Mouse (Mus musculus): ENCODE measurements around the gene Optc.
A peak's percentile ranks its signal among the peaks of the same experiment; 100 is the strongest.

Gene Optc

DNA sequence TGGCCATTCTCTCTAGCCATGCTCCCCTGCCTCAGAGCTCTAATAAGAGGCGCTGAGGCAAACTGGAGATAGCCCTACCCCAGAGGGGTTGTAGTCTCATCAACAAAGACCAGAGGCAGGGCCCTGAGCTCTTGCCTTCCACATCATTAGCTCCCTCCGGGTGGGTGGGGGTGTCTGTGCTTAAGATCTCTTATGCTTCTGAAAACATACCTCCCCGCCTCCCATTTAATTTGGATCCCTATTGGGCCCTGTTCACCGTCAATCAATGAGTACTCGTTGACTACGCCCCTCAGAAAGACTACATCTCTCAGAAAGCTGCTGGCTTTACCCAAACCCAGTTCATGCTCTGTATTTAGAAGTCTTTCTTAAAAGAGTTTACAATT lies 10.3 kb upstream of the Optc start:
- DNase-seq (ENCODE audit: extremely low spot score) = no peak

DNA sequence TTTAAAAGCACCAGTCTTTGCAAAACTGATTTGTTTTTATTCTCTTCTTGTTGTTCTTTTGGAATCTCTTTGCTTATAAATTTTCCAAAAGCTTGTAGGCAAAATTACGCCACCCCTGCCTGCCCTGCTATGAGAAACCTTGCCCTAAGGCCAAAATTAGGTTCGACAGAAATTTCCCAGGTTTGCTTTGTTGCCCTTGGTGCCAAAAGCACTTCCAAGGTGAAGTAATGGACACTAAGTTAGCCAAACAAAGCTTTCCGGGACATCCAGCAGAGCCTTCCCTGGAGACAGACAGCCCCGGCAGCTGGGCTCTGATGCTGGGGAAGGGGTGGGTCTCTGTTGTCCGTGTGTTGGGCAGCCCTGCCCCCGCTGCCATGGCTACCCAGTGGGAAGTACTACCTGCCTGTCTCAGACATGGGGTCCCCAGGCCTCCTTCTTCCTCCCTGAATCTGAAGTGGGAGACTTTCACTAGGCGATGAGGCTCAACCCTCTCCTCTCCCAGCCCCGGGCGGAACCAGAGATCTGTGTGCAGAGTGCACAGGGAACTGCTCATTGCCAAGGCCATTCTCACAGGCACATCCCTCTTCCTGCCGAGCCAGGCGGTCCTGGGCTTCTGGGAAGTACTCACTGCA lies 9.8 kb upstream of the Optc start:
- DNase-seq (ENCODE audit: extremely low spot score) = no peak

DNA sequence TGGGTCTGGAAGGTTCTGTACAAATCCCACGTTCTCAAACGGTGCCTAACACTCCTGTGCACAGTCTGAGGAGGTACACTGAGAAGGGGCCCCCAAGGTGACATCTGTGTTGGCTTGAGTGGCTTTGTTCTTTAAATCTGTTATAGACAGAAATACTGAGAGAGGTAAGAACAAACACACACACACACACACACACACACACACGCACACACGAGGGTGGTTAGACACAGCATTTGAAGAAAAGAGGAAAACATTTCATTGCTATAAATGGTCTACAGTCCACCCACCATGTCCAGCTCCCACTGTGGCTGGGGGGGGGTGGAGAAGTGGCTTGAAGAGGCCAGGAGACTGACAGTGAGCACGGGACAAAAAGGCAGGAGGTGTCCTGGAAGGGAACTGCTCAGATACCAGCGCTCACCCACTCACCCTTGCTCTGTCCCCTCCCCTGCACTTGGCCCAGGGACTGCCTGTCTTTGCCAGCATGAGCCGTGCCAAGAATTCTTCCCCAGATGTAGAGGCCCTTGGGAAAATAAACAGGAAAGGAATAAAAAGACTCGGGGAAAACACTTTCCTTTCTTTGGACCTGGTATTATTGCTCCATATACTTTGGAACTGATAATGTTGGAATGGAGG lies 8.0 kb upstream of the Optc start:
- no peak for DNase-seq (ENCODE audit: extremely low spot score)

DNA sequence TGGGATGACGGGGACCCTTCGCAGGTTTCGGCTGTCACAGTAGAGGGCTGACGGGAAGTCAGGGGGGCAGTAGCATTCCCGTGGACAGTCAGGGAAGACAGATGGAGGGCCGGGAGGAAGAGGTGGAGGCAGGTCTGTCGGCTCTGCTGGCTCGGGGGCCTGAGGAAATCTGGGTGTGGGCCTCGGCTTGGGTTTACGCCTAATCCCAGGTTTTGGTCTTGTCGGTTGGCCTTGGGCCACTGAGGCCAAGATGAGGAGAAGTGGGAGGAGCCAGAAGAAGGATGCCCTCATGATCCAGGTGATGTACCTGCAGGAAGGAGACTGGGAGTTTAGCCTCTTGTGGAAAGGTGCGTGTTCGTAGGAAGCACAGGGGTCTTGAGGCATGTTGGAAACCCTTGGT lies 7.3 kb upstream of the Optc start:
- no peak for DNase-seq (ENCODE audit: extremely low spot score)

DNA sequence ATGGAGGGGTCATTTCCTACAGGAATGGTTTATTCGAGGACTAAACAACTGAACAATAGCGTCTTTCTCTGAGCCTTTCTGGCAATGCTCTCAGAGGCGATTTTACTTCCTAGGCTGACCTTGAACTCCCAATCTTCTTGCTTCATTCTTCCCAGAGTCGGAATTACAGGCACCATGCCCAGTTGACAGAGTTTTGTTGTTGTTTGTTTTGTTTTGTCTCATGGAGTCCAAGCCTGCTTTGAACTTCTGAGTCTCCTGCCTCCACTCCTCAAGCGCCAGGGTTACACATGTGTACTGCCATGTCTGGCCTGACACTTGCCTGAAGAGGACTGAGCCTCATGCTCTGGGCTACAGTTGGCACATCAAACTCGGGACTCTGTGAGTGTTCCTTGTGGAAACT lies 5.2 kb upstream of the Optc start:
- DNase-seq (ENCODE audit: extremely low spot score) = no peak

DNA sequence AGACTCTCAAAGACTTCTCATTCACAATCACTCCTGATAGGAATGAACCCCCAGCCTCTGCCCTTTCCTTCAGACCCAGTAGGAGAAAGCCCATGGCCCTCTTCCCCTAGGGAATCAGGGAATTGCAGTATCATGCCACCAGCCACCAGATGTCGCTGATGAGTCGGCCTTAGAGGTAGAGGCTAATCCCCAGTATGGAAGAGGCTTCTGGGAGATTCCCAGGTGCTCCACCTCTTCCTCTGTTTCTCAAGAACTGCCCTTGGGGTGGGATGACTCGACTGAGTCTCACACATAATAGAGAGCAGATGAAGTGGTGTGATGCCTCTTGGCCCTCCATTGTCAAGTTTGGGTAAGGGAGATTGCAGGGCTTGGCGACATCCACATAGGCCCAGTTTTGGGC lies 3.7 kb upstream of the Optc start:
- DNase-seq (ENCODE audit: extremely low spot score) = peak; percentile 66

DNA sequence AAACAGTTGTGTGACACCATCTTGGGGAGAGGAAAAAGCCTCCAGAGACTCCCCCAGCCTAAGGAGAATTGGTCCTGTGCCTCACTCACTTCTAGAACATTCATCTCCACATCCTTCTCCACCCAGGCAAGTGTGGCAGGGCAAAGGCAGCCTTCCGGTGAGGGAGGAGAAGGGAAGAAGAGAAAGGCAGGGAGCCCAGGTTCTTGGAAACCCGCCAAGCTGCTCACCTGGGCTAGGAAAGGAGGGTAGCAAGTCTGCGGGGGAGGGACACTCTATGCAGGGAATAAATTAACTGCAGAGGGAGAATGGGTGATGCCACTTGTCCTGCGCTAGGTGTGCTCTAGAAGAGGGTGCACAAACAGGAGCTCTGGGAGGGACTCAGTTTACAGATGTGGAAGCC lies 3.2 kb upstream of the Optc start:
- no peak for DNase-seq (ENCODE audit: extremely low spot score)

DNA sequence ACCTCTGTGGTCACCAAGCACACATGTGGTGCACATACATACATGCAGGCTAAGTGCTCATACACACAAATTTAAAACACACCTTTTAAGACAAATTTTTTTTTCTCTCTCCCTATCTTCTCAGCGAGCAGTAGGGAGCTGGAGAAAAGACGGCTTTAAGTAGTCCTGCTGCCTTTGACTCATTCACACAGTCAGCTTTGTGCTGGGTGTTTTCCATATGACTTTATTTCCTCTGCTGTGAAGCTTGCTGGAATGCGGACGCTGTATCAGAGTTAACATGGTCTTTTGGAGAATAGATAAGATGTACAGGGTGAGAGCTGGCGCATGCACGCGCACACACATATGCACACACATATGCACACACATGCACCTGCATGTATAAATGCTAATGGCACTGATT lies 2.3 kb upstream of the Optc start:
- no peak for DNase-seq (ENCODE audit: extremely low spot score)

DNA sequence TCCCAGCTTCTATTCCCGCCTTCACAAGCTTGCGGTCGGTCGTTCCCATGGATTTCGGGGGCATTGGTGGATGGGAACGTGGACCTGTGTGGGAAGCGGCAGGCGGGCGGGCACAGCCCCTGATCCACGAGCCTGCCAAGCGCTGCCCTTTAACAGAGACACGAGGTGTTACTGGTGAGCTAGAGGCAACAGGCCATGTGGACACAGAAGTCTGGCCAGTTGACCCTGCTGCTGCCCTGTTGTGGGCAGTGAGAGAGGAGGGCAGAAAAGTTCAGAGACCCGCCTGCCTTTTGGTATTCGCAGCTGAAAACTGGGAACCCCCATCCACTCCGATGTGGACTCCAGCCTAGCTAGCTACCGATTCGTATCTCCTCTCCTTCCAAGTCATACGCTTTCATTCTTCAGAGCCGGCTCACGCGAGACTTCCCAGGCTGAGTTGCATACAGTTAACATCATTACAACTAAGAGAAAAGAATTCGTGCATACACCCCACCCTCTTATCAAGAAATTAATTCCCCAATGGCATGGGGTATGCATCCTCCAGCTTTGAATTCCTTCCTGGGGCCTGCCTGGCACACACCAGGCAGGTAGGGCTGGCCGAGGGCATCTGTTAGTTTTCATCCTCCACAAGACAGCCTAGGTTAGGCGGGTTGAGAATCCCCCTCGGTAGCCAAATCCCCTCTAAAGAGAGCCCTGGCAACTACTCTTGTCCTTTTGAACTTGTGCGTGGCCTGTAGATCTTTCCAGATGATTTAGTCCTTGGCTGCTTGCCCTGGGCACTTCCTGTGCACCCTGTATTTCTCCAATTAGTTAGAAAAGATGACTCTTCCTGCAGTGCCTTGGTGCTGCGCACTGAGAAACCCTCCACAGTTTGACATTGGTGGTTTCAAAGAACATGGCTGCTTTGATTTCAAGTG lies 1.1 kb upstream of the Optc start:
- peak; percentile 40 for DNase-seq (ENCODE audit: extremely low spot score)

DNA sequence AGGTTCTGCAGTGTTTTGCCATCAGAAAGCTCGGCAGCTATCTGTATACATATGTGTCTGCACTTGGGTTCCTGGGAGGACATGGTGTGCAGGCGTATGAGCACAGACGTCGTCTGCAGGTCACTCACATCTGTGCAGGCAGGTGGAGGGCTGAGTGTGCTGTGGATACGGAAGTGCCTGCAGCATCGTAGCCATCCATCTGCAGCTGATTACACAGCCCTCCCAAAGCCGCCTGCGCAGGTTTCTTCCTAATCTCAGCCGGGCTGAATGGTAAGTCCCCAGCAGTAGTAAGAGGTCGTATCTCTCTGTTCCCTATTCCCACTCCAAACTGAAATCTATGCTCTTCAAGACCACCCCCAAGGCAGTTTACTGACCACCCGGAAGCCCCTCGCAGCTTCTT lies 1.4 kb downstream of the Optc start:
- DNase-seq (ENCODE audit: extremely low spot score) = no peak

DNA sequence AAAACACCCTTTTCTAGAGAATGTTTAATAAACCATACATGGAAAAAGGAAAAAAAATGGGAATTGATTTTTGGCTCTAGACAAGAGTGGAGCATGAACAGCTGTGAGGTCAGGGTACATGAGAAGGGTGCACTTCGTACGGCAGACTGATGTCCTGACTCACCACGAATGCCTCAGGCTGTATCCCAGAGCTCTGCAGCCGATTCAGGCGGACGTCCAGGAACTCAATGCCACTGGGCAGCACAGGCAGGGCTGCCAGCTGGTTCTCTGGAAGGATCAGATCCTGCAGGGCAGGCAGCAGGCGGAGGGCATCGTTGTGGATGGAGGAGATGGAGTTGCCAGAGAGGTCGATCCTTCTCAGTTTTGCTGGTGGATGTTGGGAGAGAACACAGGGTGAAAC lies 7.0 kb downstream of the Optc start:
- DNase-seq (ENCODE audit: extremely low spot score) = no peak

DNA sequence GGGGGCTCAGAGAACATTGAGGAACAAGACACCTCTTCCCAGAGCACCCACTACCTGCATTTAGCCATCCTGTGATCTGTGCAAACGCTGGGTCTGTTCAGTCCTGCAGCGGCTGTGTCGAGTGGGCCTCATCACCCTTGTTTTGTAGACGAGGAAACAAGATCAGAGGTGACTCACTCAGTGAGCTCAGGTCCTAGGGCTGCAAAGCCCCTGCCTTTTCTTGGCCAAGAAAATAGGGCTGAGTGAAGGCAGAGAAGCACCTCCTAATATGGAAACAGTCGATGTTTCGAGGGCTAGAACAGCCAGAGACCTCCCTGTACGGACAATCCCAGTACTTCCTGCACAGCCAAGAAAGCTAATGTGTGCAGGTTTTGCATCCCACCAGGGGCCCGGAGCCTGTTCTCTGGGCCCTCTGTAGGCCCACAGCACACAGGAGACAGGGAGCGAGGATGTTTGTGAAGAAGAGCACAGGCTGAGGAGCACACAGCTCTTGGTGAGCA lies 8.7 kb downstream of the Optc start:
- DNase-seq (ENCODE audit: extremely low spot score) = no peak

DNA sequence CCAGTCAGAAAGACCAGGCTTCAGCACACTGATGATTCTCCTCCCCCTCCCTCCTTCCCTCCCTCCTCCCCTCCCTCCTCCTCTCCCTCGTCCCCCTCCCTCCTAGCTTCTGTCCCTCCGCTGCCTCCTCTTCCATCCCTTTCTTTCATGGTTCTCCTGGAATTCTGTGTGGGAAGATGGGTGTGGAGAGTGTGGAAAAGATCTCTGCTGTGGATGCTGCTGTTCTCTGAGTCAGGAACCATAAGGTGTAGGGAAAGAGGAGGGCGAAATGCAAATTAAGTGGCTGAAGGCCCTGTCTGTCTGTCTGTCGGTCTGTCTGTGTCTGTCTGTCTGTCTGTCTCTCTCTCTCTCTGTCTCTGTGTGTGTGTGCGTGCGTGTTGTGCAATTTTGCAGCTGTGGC lies 10.5 kb downstream of the Optc start:
- DNase-seq (ENCODE audit: extremely low spot score) = no peak

DNA sequence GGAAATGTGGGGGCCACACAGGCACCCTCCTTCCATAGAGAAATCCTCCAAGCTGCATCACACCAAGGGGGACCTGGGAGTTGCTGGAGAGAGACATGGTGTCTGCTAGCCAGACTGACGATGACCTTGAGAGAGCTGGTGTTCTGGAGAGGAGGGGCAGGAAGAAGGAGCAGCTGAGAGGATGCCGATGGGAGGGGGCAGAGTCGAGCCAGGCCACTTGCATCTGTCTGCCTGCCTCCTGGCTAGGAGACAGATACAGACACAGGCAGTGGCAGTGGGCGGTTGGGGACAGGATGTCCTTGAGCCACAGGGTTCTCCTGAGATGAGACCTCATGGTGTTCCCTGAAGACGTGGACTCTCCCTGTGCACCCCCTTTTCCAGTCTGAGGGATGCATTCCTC lies 16.3 kb downstream of the Optc start:
- no peak for DNase-seq (ENCODE audit: extremely low spot score)

DNA sequence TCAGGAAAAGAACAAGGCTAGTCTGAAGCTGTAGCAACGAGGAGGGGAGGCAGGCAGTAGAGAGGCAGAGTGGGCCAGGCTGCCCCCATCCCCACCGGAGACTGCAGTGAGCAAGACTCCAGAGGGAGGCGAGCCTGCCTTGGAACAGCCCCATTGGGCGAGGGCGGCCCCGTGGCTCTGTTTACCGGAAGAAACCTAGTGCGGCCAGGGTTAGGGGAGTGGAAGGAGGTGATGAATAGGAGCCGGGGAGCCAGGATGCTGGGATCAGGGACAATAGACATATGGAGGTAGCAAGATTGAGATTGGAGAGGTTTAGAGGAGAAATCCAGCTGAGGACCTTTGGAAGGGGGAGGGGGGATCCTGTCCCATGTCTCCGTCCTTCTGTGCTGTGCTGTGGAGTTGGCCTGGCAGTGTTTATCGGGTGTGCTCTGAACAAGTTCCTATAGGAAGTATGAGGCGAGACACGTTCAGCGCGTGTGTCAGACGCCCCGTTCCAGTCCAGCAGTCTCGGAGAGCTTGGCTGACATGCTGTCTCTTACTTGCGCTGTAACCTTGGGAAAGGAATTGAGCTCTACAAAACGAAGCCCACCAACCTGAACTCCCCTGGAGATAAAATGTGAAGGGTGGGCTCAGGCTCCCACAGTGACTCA lies 17.7 kb downstream of the Optc start:
- peak; percentile 54 for DNase-seq (ENCODE audit: extremely low spot score)

DNA sequence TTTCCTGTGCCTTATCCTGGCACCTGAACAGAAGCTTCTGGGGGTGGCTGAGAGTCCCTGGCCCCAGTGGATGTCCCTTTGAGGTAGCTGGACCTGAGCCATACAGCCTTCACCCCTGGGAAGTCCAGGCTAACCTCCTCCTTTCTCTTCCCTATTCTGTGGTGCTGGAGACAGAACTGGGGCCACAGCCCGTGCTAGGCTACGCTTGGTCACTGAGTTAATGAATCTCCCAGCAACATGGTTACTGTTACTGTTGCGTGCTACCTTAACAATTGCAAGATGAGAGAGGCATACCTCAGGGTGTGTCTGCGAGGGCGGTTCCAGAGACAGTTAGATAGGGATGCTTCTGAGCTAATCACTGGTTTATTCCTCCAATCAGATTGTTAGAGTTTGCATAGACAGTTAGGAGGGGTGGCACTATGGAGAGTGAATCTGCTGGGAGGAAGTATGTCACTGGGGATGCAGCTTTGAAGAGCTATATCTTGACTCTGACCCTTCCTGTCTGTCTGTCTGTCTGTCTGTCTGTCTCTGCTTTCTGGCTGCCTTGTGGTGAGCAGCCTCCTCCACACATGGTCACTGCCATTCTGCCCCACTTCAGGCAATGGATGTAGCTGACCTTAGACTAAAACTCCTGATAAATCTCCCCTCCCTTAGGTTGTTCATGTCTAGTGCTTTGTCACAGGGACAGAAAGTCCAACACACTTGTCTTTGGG lies 20.1 kb downstream of the Optc start:
- no peak for DNase-seq (ENCODE audit: extremely low spot score)

DNA sequence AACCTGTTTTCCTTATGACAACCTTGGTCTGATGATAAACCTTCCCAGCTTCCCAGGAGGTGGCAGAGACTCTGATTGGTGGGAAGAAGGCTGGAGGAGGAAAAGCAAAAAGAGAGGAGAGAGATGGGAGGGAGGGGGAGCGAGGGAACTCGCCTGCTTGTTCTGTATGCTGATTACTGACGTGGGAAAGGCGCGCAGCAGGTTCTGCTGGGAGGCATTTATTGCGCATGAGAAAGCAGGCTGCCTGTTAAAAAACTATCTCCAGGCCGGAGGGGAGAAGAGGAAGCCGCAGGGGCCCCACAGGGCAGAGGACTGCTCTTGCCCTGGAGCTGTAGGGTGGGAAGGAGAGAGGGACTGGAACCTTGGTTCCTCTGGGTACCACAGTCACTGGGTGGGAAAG lies 20.8 kb downstream of the Optc start:
- DNase-seq (ENCODE audit: extremely low spot score) = no peak

DNA sequence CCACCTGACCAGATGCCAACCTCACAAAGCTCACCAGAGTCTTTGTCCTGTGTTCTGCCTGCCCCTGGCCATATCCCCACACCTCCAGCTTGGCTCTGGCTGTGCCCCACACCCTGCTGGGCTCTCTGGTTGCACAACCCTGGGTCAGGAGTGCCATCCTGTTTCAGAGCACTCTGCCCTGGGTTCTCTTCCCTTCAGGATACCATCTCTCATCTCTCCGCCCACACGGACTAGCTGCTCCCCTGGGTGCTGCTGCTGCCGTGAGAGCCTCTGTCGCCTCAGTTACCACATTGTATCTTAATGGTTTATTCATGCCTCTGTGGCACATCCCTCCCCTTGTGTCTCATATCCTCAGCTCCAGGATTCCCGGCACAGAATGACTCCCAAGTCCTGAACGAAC lies 21.4 kb downstream of the Optc start:
- DNase-seq (ENCODE audit: extremely low spot score) = no peak

DNA sequence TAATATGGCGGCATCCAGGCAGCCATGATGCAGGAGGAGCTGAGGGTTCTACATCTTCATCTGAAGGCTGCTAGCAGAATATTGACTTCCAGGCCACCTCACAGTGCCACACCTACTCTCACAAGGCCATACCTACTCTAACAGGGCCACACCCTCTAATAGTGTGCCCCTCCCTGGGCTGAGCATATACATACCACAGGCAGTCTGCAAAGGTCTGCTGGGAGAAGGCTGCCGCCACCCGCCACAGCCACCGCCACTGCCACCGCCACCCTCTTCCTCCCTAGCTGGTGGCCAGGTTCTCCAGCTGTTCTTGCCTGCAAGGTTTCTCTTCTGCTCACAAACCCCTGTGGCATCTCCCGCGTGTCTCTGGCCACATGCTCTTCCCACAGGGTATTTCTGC lies 22.0 kb downstream of the Optc start:
- DNase-seq (ENCODE audit: extremely low spot score) = no peak

DNA sequence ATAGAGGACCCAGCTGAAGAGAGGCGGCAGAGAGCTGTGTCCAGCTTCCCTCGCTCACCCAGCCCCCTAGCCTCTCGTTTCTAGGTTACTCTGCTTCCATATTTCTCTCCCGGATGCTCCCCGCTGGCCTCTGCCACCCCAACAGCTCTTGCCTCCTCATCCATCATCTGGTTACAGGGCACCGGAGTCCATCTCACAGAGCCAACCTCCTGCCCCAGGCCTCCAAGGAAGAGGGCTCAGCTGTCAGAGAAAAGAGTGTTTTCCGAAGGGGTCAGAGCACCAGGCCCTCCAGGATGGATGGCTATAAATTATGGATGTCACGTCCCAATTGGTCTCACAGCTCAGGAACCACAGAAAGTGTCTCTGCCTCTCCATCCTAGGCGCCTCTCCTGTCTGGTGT lies 23.1 kb downstream of the Optc start:
- peak; percentile 41 for DNase-seq (ENCODE audit: extremely low spot score)

DNA sequence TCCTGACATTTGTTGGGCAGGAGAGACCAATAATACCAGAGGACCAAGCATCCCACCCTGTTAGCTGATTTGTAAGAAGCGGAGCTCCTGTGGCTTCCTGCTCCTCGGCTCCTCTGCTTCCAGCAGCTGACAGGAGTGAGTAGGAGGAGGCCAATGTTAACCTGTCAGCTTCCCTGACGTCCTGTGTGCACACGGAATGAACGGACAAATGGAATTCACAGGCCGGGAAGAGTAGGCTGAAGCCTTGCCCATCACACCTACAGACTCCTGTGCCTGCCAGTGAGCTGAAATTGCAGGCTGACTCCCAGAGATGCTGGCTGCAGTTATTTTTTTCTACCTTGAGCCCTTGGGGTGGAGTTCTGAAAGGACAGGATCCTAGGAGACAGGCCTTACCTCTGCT lies 23.7 kb downstream of the Optc start:
- DNase-seq (ENCODE audit: extremely low spot score) = no peak

All from embryo, embryonic 9.5 days (tissue).